Mouse (Mus musculus) E14TG2a.4 (cell line): ENCODE measurements around the gene Ubqln1.

Source experiments
- CTCF ChIP-seq: conservative IDR thresholded peaks from 2 replicates; pipeline ENCODE4 v1.5.1; 2014; ENCODE audit warnings: low read length
- NANOG ChIP-seq: IDR thresholded peaks from 2 replicates; pipeline ENCODE4 v1.6.1; 2014; ENCODE audit warnings: borderline replicate concordance, low read length, mixed read lengths
- POU5F1 ChIP-seq: IDR thresholded peaks from 2 replicates; pipeline ENCODE4 v1.6.1; 2014; ENCODE audit warnings: low read length, borderline replicate concordance

DNA sequence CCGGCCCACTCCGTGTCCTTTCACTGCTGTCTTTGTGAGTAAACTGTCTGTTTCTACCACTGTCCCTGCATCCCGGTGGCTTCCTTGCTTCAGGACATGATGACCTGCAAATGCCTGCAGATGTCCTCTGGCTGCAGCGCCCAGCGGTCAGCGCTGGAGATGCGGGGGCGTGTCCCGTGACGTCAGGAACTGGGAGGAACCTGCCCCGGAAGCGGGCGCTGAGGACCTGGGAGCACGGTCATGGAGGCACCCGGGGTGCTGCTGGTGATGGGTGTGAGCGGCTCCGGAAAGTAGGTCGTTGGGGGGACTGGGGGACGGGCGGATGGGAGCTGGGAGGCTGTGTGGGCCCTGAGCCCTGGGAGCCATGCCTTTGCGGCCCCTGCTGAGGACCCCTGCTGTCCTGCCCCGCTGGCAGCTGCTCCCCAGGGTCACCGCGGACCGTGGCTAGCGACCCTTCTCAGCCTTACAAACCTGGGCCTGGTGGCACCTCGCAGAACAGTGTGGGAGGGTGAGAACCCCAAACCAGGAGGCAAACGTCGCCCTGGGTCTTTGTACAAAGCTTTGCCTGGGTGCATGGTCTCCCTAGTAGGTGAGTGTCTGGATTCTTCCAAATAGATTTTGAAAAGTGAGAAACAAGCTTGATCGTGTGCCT lies 57.9 kb downstream of the Ubqln1 start, which contains the start of gene Idnk:
- TF ChIP-seq CTCF (no peak), NANOG (no peak), POU5F1 (no peak)
